Mouse (Mus musculus): ENCODE measurements around the gene Scgb1b30.

GRCm38 (mm10) chr7:34094911-34095481, at the start of gene Scgb1b30:
- TF ChIP-seq CTCF (IDR thresholded peaks at IDR 0.05; ENCODE audit: low read depth), result no peak
- TF ChIP-seq EP300 (IDR thresholded peaks at IDR 0.05; ENCODE audit: low read depth), result no peak
